Mouse (Mus musculus): ENCODE measurements around the gene Aqp5. TPM values are rescaled to one million over a fixed set of nuclear protein-coding genes. Genes with fewer than 3 reads are reported as not detected.

Gene Aqp5
- total RNA-seq (2022): not detected

GRCm38 (mm10) chr15:99590429-99591084 lies at the start of gene Aqp5:
Aqp5 (plus strand) TSS chr15:99590782.
- DNase-seq (ENCODE audit: low spot score in 2 of 2): no peak

GRCm38 (mm10) chr15:99544047-99544446 lies 46.5 kb upstream of the Aqp5 start:
- DNase-seq (ENCODE audit: low spot score in 2 of 2): no peak

- no peak for DNase-seq (ENCODE audit: low spot score in 2 of 2)
Observed at GRCm38 (mm10) chr15:99546596-99546995, 44.0 kb upstream of the Aqp5 start.

- no peak for DNase-seq (ENCODE audit: low spot score in 2 of 2)
Observed at GRCm38 (mm10) chr15:99547732-99548131, 42.9 kb upstream of the Aqp5 start.

GRCm38 (mm10) chr15:99549901-99550300 lies 40.7 kb upstream of the Aqp5 start:
- DNase-seq (ENCODE audit: low spot score in 2 of 2): no peak

GRCm38 (mm10) chr15:99553767-99554166 lies 36.8 kb upstream of the Aqp5 start:
- no peak for DNase-seq (ENCODE audit: low spot score in 2 of 2)

- DNase-seq (ENCODE audit: low spot score in 2 of 2): no peak
Observed at GRCm38 (mm10) chr15:99558947-99559346, 31.6 kb upstream of the Aqp5 start.

GRCm38 (mm10) chr15:99560246-99560645 lies 30.3 kb upstream of the Aqp5 start:
- no peak for DNase-seq (ENCODE audit: low spot score in 2 of 2)

GRCm38 (mm10) chr15:99567371-99567770 lies 23.2 kb upstream of the Aqp5 start:
- no peak for DNase-seq (ENCODE audit: low spot score in 2 of 2)

GRCm38 (mm10) chr15:99568682-99569081 lies 21.9 kb upstream of the Aqp5 start:
- no peak for DNase-seq (ENCODE audit: low spot score in 2 of 2)

GRCm38 (mm10) chr15:99569123-99569522 lies 21.5 kb upstream of the Aqp5 start:
- DNase-seq (ENCODE audit: low spot score in 2 of 2): no peak

- no peak for DNase-seq (ENCODE audit: low spot score in 2 of 2)
Observed at GRCm38 (mm10) chr15:99578802-99579485, 11.6 kb upstream of the Aqp5 start, which contains the start of gene Aqp2. Aqp2 (plus strand) TSS chr15:99579055.

- DNase-seq (ENCODE audit: low spot score in 2 of 2): no peak
Observed at GRCm38 (mm10) chr15:99583463-99584344, 6.9 kb upstream of the Aqp5 start.

GRCm38 (mm10) chr15:99584407-99585202 lies 6.0 kb upstream of the Aqp5 start:
- no peak for DNase-seq (ENCODE audit: low spot score in 2 of 2)

- no peak for DNase-seq (ENCODE audit: low spot score in 2 of 2)
Observed at GRCm38 (mm10) chr15:99585741-99586140, 4.8 kb upstream of the Aqp5 start.

- no peak for DNase-seq (ENCODE audit: low spot score in 2 of 2)
Observed at GRCm38 (mm10) chr15:99586525-99586924, 4.1 kb upstream of the Aqp5 start.

- no peak for DNase-seq (ENCODE audit: low spot score in 2 of 2)
Observed at GRCm38 (mm10) chr15:99589237-99589636, 1.3 kb upstream of the Aqp5 start.

GRCm38 (mm10) chr15:99589704-99590103 lies 878 bp upstream of the Aqp5 start:
- DNase-seq (ENCODE audit: low spot score in 2 of 2): no peak

- DNase-seq (ENCODE audit: low spot score in 2 of 2): no peak
Observed at GRCm38 (mm10) chr15:99592177-99592576, 1.6 kb downstream of the Aqp5 start.

- no peak for DNase-seq (ENCODE audit: low spot score in 2 of 2)
Observed at GRCm38 (mm10) chr15:99592877-99593276, 2.3 kb downstream of the Aqp5 start.

GRCm38 (mm10) chr15:99594951-99595350 lies 4.4 kb downstream of the Aqp5 start:
- no peak for DNase-seq (ENCODE audit: low spot score in 2 of 2)

Measured in gastrocnemius, adult 8-10 months (tissue).